Comparison of ENCODE assay signal across 8 mouse cellular contexts in genomic region chr7:127471646-127472010, GRCm38 (mm10). TPM values are rescaled to one million over a fixed set of nuclear protein-coding genes. Genes with fewer than 3 reads are reported as not detected.
DNase-seq lines count a peak whose midpoint lies in the region; ATAC-seq lines count a peak whose summit lies in the region.

No protein-coding gene starts in this region.

- DNase-seq in heart, adult 18-20 months, result no peak
- peak; percentile 60 for DNase-seq in cerebellum, adult 9-10 months
- DNase-seq in hindbrain, embryonic 10.5 days (ENCODE audit: low spot score), result peak; percentile 63
- DNase-seq in lung, postnatal 4 days, result peak; percentile 66 to 70
- peak; percentile 57 to 84 for DNase-seq in spleen, postnatal 4 days (ENCODE audit: low spot score in 2 of 2)
- no peak for DNase-seq in c-Kit-positive CD71-positive TER-119-positive erythroid progenitor cells, embryonic 14.5 days (ENCODE audit: low spot score)

- ATAC-seq in heart, embryonic 13.5 days (ENCODE audit: extremely low read depth, insufficient number of reproducible peaks, low FRiP score, low TSS enrichment), result peak; percentile 45
- ATAC-seq in CD4-positive, CD25-positive, alpha-beta regulatory T cell, adult 4 months, result peak; percentile 3

- no peaks in the 10 kb centered on the region for H3K27me3 ChIP-seq in heart, embryonic 13.5 days (replicated peaks)
- no peaks in the 10 kb centered on the region for H3K27me3 ChIP-seq in hindbrain, embryonic 10.5 days (ENCODE audit: insufficient read depth, poor library complexity, severe bottlenecking)

- under 1% methylated on average over 24 of the region's 25 CpGs for WGBS in heart, embryonic 13.5 days
- WGBS in hindbrain, embryonic 10.5 days, result 0% methylated on average over 25 of the region's 25 CpGs

- H3K36me3 ChIP-seq in heart, embryonic 13.5 days, result peaks cover 64% of the 10 kb centered on the region
- H3K36me3 ChIP-seq in hindbrain, embryonic 10.5 days, result peaks cover 70% of the 10 kb centered on the region

- H3K9me3 ChIP-seq in heart, embryonic 13.5 days, result no peaks in the 10 kb centered on the region
- 0 out of 2 replicates have a peak, but pooled peaks cover 4% of the 10 kb centered on the region for H3K9me3 ChIP-seq in hindbrain, embryonic 10.5 days

- peak overlapping the region; percentile 88 for H3K9ac ChIP-seq in heart, embryonic 13.5 days

- peak overlapping the region; percentile 99 for H3K27ac ChIP-seq in heart, embryonic 13.5 days (replicated peaks)
- H3K27ac ChIP-seq in hindbrain, embryonic 10.5 days, result peak overlapping the region; percentile 98

- peak overlapping the region; percentile 72 for H3K4me3 ChIP-seq in heart, embryonic 13.5 days
- peak overlapping the region; percentile 96 for H3K4me3 ChIP-seq in hindbrain, embryonic 10.5 days

- H3K4me2 ChIP-seq in heart, embryonic 13.5 days, result peak overlapping the region; percentile 97

- H3K4me1 ChIP-seq in heart, embryonic 13.5 days, result peaks cover 26% of the 10 kb centered on the region
- H3K4me1 ChIP-seq in hindbrain, embryonic 10.5 days (replicated peaks), result peaks cover 34% of the 10 kb centered on the region

RNA-seq across cellular contexts. Expression of gene Fbrs, which starts 7.4 kb away (rescaled TPM):
- 7.3 and 7.7 TPM in 2 replicates for polyA plus RNA-seq in heart, embryonic 13.5 days (2015; fragmentation: Nextera tagmentation; extraction: Ambion mirVana)
- 10 to 100 TPM; 24.2 to 31.1 TPM for total RNA-seq in heart, adult 18-20 months (2021)
- 10 to 100 TPM; 22.9 to 24.0 TPM for polyA plus RNA-seq in CD4-positive, CD25-positive, alpha-beta regulatory T cell, adult 4 months (2017; shearing (Covaris generic))
- 9.0 and 12.0 TPM in 2 replicates for polyA plus RNA-seq in hindbrain, embryonic 10.5 days (2016; fragmentation: Nextera tagmentation; extraction: Ambion mirVana)

RNA-seq across cellular contexts. Expression of gene Prr14, which starts 12.2 kb away (rescaled TPM):
- 27.3 and 27.7 TPM in 2 replicates for polyA plus RNA-seq in heart, embryonic 13.5 days (2015; fragmentation: Nextera tagmentation; extraction: Ambion mirVana)
- 10 to 100 TPM; 21.1 to 22.2 TPM for total RNA-seq in heart, adult 18-20 months (2021)
- 100 to 1,000 TPM; 181 to 236 TPM for polyA plus RNA-seq in CD4-positive, CD25-positive, alpha-beta regulatory T cell, adult 4 months (2017; shearing (Covaris generic))
- 53.1 and 65.9 TPM in 2 replicates for polyA plus RNA-seq in hindbrain, embryonic 10.5 days (2016; fragmentation: Nextera tagmentation; extraction: Ambion mirVana)

RNA-seq across cellular contexts. Expression of gene Zfp689, which starts 22.7 kb away (rescaled TPM):
- polyA plus RNA-seq in heart, embryonic 13.5 days (2015; fragmentation: Nextera tagmentation; extraction: Ambion mirVana), result 5.1 and 5.2 TPM in 2 replicates
- 1 to 10 TPM; 1.3 TPM for total RNA-seq in heart, adult 18-20 months (2021)
- polyA plus RNA-seq in CD4-positive, CD25-positive, alpha-beta regulatory T cell, adult 4 months (2017; shearing (Covaris generic)), result 1 to 10 TPM; 5.6 to 7.9 TPM
- 14.8 and 15.7 TPM in 2 replicates for polyA plus RNA-seq in hindbrain, embryonic 10.5 days (2016; fragmentation: Nextera tagmentation; extraction: Ambion mirVana)

RNA-seq across cellular contexts. Expression of gene Srcap, which starts 40.2 kb away (rescaled TPM):
- polyA plus RNA-seq in heart, embryonic 13.5 days (2015; fragmentation: Nextera tagmentation; extraction: Ambion mirVana), result 30.9 and 33.1 TPM in 2 replicates
- 10 to 100 TPM; 47.1 to 56.4 TPM for total RNA-seq in heart, adult 18-20 months (2021)
- 10 to 100 TPM in 1 of 2 experiments, 1 to 10 TPM in 1; 9.1 to 11.4 TPM for polyA plus RNA-seq in CD4-positive, CD25-positive, alpha-beta regulatory T cell, adult 4 months (2017; shearing (Covaris generic))
- 54.9 and 71.4 TPM in 2 replicates for polyA plus RNA-seq in hindbrain, embryonic 10.5 days (2016; fragmentation: Nextera tagmentation; extraction: Ambion mirVana)

RNA-seq across cellular contexts. Expression of gene Gm42715, which starts 47.8 kb away (rescaled TPM):
- polyA plus RNA-seq in heart, embryonic 13.5 days (2015; fragmentation: Nextera tagmentation; extraction: Ambion mirVana), result 9.4 TPM in 2 replicates
- total RNA-seq in heart, adult 18-20 months (2021), result 10 to 100 TPM in 1 of 2 experiments, 1 to 10 TPM in 1; 9.7 to 11.4 TPM
- polyA plus RNA-seq in CD4-positive, CD25-positive, alpha-beta regulatory T cell, adult 4 months (2017; shearing (Covaris generic)), result 10 to 100 TPM; 29.9 to 31.9 TPM
- 16.5 and 18.1 TPM in 2 replicates for polyA plus RNA-seq in hindbrain, embryonic 10.5 days (2016; fragmentation: Nextera tagmentation; extraction: Ambion mirVana)

Comparison
In these comparisons a context has a peak if more than half of its experiments do, and no peak if none do; other contexts are left out.
1. DNase-seq: peak in cerebellum, adult 9-10 months (single experiment), hindbrain, embryonic 10.5 days (single experiment), lung, postnatal 4 days (2 of 2) and spleen, postnatal 4 days (2 of 2); none in heart, adult 18-20 months (0 of 2) and c-Kit-positive CD71-positive TER-119-positive erythroid progenitor cells, embryonic 14.5 days (single experiment).